Comparison of ENCODE assay signal across 21 mouse cellular contexts in the genomic region with DNA sequence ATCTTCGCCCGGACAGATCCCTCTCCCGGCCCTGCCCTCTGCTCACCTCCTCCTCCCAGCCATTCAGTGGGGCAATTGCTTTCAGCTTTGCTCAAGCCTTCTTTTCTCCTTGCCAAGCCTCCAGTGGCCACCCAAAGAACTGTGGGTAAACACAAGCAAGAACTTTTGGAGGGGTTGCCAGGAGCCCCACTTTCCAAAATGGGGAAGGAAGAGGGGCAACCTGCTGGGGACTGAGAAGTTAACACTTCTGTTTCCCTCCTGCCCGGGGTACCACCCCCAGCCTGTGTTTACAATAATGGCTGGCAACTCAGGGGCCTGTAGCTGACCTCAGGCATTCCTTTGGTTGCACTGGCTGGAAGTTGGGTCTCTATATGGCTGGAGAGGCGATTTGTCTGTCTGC. TPM values are rescaled to one million over a fixed set of nuclear protein-coding genes. Genes with fewer than 3 reads are reported as not detected.
DNase-seq lines count a peak whose midpoint lies in the region; ATAC-seq and TF ChIP-seq lines count a peak whose summit lies in the region.
"Had no signal": no experiment of that assay in that cellular context is flagged by ENCODE, and none has a peak within 500 bp of the region (broad histone marks: within the 10 kb centered on the region; RNA-seq: fewer than 3 reads in every experiment).

No protein-coding gene starts in this region.

- 52% methylated on average over 5 of the region's 5 CpGs for WGBS in forebrain, embryonic 11.5 days
- 48% methylated on average over 5 of the region's 5 CpGs for WGBS in forebrain, embryonic 16.5 days

- no peaks in the 10 kb centered on the region; the same call in 1 of the 2 replicates for H3K27me3 ChIP-seq in forebrain, embryonic 11.5 days (ENCODE audit: control insufficient read depth, insufficient read depth, low read length)
- peaks cover 5% of the 10 kb centered on the region; the same call in 1 of the 2 replicates for H3K27me3 ChIP-seq in forebrain, embryonic 16.5 days (replicated peaks; ENCODE audit: control insufficient read depth, insufficient read depth, low read length)
- H3K27me3 ChIP-seq in E14TG2a.4 (ENCODE audit: insufficient read depth, low read length): peaks cover 89% of the 10 kb centered on the region

- H3K27ac ChIP-seq in forebrain, embryonic 11.5 days (ENCODE audit: low read depth, low read length): no peak overlapping the region
- H3K27ac ChIP-seq in forebrain, embryonic 16.5 days (ENCODE audit: low read length): no peak overlapping the region
- H3K27ac ChIP-seq: embryonic facial prominence, embryonic 13.5 days; forebrain, embryonic 15.5 days; hindbrain, embryonic 13.5 days had no signal

- no peak overlapping the region for H3K4me3 ChIP-seq in forebrain, embryonic 11.5 days (ENCODE audit: low read depth, low read length)
- H3K4me3 ChIP-seq in forebrain, embryonic 16.5 days (replicated peaks; ENCODE audit: low read length): no peak overlapping the region
- H3K4me3 ChIP-seq in E14TG2a.4 (replicated peaks; ENCODE audit: low read length): peak overlapping the region; percentile 35; the same call in 1 of the 2 replicates
- H3K4me3 ChIP-seq: embryonic facial prominence, embryonic 13.5 days; forebrain, embryonic 15.5 days; heart, embryonic 12.5 days; hindbrain, embryonic 13.5 days had no signal

- peaks cover 10% of the 10 kb centered on the region; the same call in 1 of the 2 replicates for H3K4me1 ChIP-seq in forebrain, embryonic 11.5 days (replicated peaks; ENCODE audit: control insufficient read depth, insufficient read depth, low read length)
- H3K4me1 ChIP-seq in forebrain, embryonic 16.5 days (replicated peaks; ENCODE audit: control insufficient read depth, insufficient read depth, low read length): no peaks in the 10 kb centered on the region
- H3K4me1 ChIP-seq in E14TG2a.4 (replicated peaks; ENCODE audit: low read depth, low read length): peaks cover 31% of the 10 kb centered on the region
- H3K4me1 ChIP-seq: forebrain, embryonic 15.5 days had no signal

- TF ChIP-seq CTCF in E14TG2a.4 (conservative IDR thresholded peaks at IDR 0.05; ENCODE audit: low read length): no peak

- no peaks in the 10 kb centered on the region for H3K36me3 ChIP-seq in forebrain, embryonic 11.5 days (ENCODE audit: control insufficient read depth, insufficient read depth, low read length)
- no peaks in the 10 kb centered on the region for H3K36me3 ChIP-seq in forebrain, embryonic 16.5 days (ENCODE audit: control insufficient read depth, insufficient read depth)
- H3K36me3 ChIP-seq in E14TG2a.4 (ENCODE audit: insufficient read depth, low read length): no peaks in the 10 kb centered on the region
- H3K36me3 ChIP-seq: embryonic facial prominence, embryonic 13.5 days; forebrain, embryonic 15.5 days; G1E; heart, embryonic 12.5 days; hindbrain, embryonic 13.5 days had no signal

- no peak overlapping the region for H3K4me2 ChIP-seq in forebrain, embryonic 11.5 days (ENCODE audit: low read depth, low read length, severe bottlenecking)
- no peak overlapping the region for H3K4me2 ChIP-seq in forebrain, embryonic 16.5 days (ENCODE audit: low read length)
- H3K4me2 ChIP-seq: embryonic facial prominence, embryonic 13.5 days; forebrain, embryonic 15.5 days; heart, embryonic 12.5 days; hindbrain, embryonic 13.5 days had no signal

- H3K9ac ChIP-seq in forebrain, embryonic 11.5 days (ENCODE audit: low read length): 0 out of 2 replicates have a peak overlapping the region, but pooled peaks have one; percentile 3
- no peak overlapping the region for H3K9ac ChIP-seq in forebrain, embryonic 16.5 days (replicated peaks; ENCODE audit: low read depth, low read length)
- H3K9ac ChIP-seq: embryonic facial prominence, embryonic 13.5 days; forebrain, embryonic 15.5 days; heart, embryonic 12.5 days; hindbrain, embryonic 13.5 days had no signal

- H3K9me3 ChIP-seq in forebrain, embryonic 11.5 days (ENCODE audit: control insufficient read depth, low read length): no peaks in the 10 kb centered on the region
- H3K9me3 ChIP-seq in forebrain, embryonic 16.5 days (ENCODE audit: control insufficient read depth, low read length): no peaks in the 10 kb centered on the region
- H3K9me3 ChIP-seq in E14TG2a.4 (ENCODE audit: low read length): no peaks in the 10 kb centered on the region
- H3K9me3 ChIP-seq: embryonic facial prominence, embryonic 13.5 days; forebrain, embryonic 15.5 days; G1E; heart, embryonic 12.5 days; hindbrain, embryonic 13.5 days had no signal

- ATAC-seq in forebrain, embryonic 11.5 days (replicated peaks; ENCODE audit: low FRiP score): no peak
- no peak for ATAC-seq in forebrain, embryonic 16.5 days
- ATAC-seq in hematopoietic stem cell, adult 5-6 weeks (replicated peaks in 1 of 2; ENCODE audit: insufficient read depth in 1 of 2, low FRiP score in 2 of 2, low TSS enrichment in 1 of 2, low read depth in 1 of 2, poor library complexity in 2 of 2, severe bottlenecking in 2 of 2): peak; percentile 37 to 44; a peak in 2 of 4 replicates
- no peak for ATAC-seq in cerebellum, adult (ENCODE audit: insufficient number of reproducible peaks, low FRiP score, low TSS enrichment)
- ATAC-seq: forebrain, embryonic 15.5 days; intestine, embryonic 16.5 days had no signal

- DNase-seq in forebrain, embryonic 11.5 days (ENCODE audit: low spot score): no peak
- DNase-seq in R1 (ENCODE audit: low read depth, low spot score): peak; percentile 26
- DNase-seq in embryo, embryonic 10 days (ENCODE audit: low spot score): no peak
- no peak for DNase-seq in kidney, postnatal 4 days
- DNase-seq: adrenal gland, adult 2 months; adrenal gland, postnatal 25 days; cerebellum, adult 11 months; cerebellum, adult 8-10 months; cerebellum, postnatal 14 days; gastrocnemius, postnatal 14 days; kidney, adult 2 months had no signal

RNA-seq across cellular contexts. Expression of gene Sp6, which starts 10.0 kb away (rescaled TPM):
- 0.17 TPM in 1 of 2 replicates, not detected in the other for polyA plus RNA-seq in forebrain, embryonic 11.5 days (2014; fragmentation: Nextera tagmentation; extraction: Ambion mirVana)
- polyA plus RNA-seq in forebrain, embryonic 16.5 days (2015; fragmentation: Nextera tagmentation; extraction: Ambion mirVana): 0.29 and 0.68 TPM in 2 replicates
- 0.05 and 0.19 TPM in 2 replicates for total RNA-seq in hematopoietic stem cell, adult 5-6 weeks (2017)
- polyA plus RNA-seq: G1E; intestine, embryonic 16.5 days had no signal

RNA-seq across cellular contexts. Expression of gene Sp2, which starts 20.4 kb away (rescaled TPM):
- 30.9 and 31.0 TPM in 2 replicates for polyA plus RNA-seq in forebrain, embryonic 11.5 days (2014; fragmentation: Nextera tagmentation; extraction: Ambion mirVana)
- polyA plus RNA-seq in forebrain, embryonic 16.5 days (2015; fragmentation: Nextera tagmentation; extraction: Ambion mirVana): 16.2 and 16.3 TPM in 2 replicates
- total RNA-seq in hematopoietic stem cell, adult 5-6 weeks (2017): 2.5 and 3.1 TPM in 2 replicates

RNA-seq across cellular contexts. Expression of gene Scrn2, which starts 26.6 kb away (rescaled TPM):
- polyA plus RNA-seq in forebrain, embryonic 11.5 days (2014; fragmentation: Nextera tagmentation; extraction: Ambion mirVana): 31.2 and 31.6 TPM in 2 replicates
- polyA plus RNA-seq in forebrain, embryonic 16.5 days (2015; fragmentation: Nextera tagmentation; extraction: Ambion mirVana): 14.4 and 16.2 TPM in 2 replicates
- 22.6 and 35.3 TPM in 2 replicates for total RNA-seq in hematopoietic stem cell, adult 5-6 weeks (2017)

RNA-seq across cellular contexts. Expression of gene Lrrc46, which starts 38.0 kb away (rescaled TPM):
- 3.8 and 4.2 TPM in 2 replicates for polyA plus RNA-seq in forebrain, embryonic 11.5 days (2014; fragmentation: Nextera tagmentation; extraction: Ambion mirVana)
- polyA plus RNA-seq in forebrain, embryonic 16.5 days (2015; fragmentation: Nextera tagmentation; extraction: Ambion mirVana): 3.0 and 3.1 TPM in 2 replicates
- total RNA-seq in hematopoietic stem cell, adult 5-6 weeks (2017): 0.63 TPM in 1 of 2 replicates, not detected in the other
- total RNA-seq: gastrocnemius, postnatal 14 days had no signal

RNA-seq across cellular contexts. Expression of gene Mrpl10, which starts 38.2 kb away (rescaled TPM):
- 76.4 and 76.6 TPM in 2 replicates for polyA plus RNA-seq in forebrain, embryonic 11.5 days (2014; fragmentation: Nextera tagmentation; extraction: Ambion mirVana)
- polyA plus RNA-seq in forebrain, embryonic 16.5 days (2015; fragmentation: Nextera tagmentation; extraction: Ambion mirVana): 54.3 and 56.2 TPM in 2 replicates
- total RNA-seq in hematopoietic stem cell, adult 5-6 weeks (2017): 13.9 and 17.1 TPM in 2 replicates

Comparison
In these comparisons a context has a peak if more than half of its experiments do, and no peak if none do; other contexts are left out.
1. ATAC-seq: peak in hematopoietic stem cell, adult 5-6 weeks (2 of 2); none in forebrain, embryonic 11.5 days (single experiment), forebrain, embryonic 16.5 days (single experiment) and cerebellum, adult (single experiment).